Mouse (Mus musculus): ENCODE results near the gene Krt13.

Krt13 gene

DNA sequence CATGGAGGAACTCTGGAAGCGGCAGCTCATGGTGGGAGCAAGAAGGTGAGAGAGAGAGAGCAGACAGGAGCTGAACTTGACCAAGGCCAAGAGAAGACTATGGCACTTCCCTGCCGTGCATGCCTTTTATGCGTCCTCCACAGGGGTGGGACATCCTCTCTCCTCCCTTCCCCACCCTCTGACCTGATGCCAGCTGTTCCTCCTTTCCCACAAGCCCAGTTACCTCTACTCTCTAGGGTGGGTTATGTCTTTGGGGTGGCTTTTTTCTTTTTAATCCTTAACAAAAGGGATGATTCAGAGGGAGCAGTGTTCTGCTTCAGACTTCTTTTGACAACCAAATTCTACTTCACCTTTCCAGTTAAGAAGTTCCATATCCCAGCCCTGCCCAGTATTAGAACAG lies at the start of gene Krt13:
Gene Krt13, minus strand, starts transcription at position 101 of the 400 bp plus-strand sequence.
- DNase-seq (ENCODE audit: low spot score), result no peak

DNA sequence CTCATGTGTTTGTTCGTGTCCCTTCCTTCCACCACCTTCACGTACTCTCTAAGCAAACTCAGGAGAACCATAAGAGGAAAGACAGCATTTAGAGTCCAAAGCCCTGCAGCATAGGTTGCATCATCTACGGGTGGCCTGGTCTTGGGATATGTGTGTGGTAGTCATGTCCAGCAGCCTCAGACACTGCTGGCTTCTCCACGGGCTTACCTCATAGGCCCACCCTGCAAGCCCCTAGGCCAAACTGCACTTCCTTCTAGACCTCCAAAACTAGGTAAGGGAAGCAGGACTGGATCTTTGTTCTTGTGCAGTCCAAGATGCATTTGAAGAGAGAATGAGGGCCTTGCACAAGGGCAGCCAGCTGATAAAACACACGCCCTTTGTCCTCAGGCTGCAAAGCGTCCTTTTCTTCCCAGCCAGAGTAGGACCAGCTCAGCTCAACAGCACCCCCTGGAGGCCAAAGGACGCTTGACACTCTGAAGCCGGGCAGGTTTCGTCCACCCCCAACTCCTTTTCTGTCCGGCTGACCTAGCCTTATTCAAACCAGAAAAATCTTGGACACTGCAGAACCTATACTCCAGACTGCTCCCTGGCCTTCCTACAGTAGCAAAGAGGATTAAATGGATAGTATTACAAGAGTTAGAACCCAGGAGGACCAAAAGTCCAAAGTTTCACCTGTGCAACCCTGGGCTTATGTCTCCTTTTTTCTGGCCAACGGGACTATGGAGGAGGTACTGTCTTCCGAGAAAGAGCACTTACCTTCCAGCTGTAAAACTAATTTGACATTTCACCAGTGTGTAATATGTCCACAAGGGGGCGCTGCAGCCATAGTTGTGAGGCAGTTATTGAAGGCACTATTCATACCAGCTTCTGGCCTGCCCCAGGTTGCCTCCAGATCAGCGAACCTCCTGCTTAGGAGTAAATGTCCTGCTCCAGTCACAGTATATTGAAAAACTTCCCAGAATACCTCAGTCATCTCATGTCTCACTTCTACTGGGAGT lies 47.7 kb upstream of the Krt13 start:
- DNase-seq (ENCODE audit: low spot score), result no peak

DNA sequence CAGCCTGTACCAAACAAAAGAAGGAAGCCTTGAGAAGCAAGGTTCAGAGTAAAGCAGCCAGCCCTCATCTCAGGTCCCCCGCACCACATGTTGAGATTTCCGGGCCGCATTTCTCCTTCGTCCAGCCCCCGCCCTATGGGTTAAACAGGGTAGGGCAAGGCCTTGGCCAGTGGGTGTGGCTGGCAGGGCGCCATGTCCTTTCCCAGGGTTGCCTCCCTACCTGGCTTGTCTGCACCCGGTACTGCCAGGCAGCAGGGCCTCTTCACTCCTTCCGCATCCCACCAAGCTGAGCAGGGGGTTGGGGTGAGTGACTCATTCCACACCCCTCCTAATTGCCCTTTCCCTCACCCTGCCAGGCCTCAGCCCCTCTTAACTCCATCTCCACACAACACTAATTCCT lies 46.7 kb upstream of the Krt13 start:
- DNase-seq (ENCODE audit: low spot score), result no peak

DNA sequence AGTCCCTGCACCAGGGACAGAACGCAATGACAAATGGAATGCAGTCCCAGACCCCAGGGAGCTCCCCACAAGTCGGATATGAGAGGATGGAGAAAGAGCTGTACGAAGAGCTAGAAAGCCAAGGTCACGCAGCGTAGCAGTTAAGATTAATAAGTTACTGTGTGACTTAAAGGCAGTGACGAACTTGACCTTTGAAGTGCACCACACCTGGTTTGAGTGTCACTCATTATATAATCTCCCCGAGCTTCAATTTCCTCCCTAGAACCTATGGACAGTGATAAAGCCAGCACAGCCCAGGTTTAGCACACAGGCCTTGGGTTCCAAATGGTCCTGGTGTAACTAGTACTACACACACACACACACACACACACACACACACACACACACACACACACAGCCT lies 43.0 kb upstream of the Krt13 start:
- no peak for DNase-seq (ENCODE audit: low spot score)

DNA sequence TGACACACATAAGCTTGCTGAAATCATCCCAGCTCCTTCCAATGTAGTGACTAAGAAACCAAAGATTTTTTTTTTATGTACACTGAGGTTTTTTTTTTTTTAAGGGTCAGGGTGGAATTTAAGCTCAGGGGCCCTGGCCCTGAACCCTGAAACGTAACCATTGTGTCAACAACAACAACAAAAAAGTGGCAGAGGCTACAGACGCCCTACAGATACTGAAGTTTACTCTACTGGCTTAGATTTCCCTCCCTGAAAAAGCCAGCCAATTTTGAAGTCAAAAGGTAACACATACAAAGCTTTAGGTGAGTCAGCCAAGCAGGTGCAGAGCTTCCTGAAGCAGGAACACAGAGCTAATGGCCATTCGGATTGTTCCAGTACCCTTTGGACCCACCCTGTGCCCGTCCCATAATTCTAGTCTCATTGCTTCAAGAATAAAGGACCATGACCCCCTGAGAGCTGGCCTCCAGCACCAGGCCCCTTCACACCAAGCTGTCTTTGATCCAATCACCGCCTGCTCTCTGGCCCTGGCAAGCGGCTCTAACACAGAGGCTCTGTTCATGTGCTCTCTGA lies 36.6 kb upstream of the Krt13 start:
- no peak for DNase-seq (ENCODE audit: low spot score)

DNA sequence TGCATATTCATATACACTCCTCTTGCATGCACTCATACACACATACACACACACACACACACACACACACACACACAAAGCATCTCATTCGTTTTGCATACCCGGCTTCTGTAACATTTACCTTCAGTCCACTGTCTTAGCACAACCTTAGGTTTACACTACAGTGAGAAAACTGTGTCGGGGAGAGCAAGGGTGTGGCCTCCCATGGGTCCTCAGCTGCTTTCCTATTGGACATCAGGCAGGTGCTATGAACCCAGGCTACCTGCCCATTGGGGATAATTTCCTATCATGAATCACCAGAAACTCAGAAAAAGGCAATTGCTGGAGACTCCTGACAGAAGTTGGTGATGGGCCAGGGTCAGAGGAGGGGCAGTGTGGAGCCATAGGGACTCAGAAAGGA lies 36.0 kb upstream of the Krt13 start:
- no peak for DNase-seq (ENCODE audit: low spot score)

DNA sequence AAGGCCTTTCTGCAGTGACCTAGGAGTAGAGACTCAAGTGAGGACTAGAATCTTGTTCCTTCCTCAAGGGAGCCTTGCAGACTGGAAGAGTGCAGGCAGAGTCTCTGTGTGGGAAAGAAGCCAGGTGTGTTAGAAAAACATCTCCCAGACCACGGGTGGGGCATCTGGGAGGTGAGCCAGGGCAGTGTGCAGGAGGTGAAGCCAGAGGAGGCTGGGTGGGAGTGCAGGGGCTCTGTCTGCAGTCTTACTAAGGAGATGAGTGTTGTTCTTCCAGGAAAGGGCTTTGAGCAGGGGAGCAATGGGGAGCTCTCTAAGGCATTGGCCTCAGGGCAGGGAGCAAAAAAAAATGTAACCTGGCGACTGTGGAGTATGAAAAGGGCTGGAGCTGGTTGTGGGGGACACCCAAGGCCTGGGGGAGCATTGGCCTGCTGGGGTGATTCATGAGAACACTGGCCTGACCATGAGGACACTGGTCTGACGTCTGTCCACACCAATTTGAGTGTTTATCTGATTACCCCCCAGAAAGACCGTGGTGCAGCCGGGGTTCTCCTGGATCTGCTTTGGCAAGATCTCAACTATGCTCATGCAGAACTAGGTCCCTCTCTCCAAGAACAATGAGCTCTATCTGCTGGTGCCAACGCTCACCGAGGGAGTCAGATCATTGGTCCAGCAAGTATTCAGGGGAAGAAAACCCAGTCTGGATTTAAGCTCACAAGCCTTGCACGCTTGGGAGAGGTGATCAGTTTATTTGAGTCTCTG lies 34.3 kb upstream of the Krt13 start:
- no peak for DNase-seq (ENCODE audit: low spot score)

DNA sequence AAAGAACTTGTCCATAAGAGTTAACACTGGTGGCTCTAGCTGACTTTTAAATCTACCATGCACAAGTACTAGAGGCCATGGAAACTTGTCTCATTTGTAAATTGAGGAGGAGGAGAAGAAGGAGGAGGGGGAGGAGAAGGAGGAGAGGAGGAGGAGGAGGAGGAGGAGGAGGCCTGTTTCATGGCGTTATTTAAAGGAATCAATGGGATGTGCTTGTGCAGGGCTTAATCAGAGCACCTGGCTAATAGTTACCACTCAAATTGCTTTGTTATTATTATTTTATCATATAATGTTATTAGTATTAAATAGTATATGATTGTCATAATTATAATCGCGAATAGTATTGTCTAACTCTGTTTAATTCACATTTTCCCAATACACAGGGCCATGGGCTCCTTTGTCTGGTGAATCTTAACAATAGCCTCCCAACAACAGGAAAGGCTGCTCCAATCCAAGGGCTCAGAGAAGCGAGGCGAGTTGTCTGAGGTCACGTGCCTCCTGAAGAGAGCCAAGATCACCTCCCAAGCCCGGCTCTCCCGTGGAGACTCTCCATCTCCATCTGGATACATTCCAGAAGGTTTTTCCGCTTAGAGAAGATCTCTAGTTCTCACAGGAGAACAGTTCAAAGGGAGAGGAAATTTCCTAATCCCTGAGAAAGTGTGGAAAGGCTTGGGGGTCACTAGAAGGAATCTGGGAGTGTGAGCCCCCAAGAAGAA lies 27.4 kb upstream of the Krt13 start, which contains the start of gene Krt19:
Gene Krt19, minus strand, starts transcription at position 51 of the 716 bp plus-strand sequence.
- DNase-seq (ENCODE audit: low spot score), result no peak

DNA sequence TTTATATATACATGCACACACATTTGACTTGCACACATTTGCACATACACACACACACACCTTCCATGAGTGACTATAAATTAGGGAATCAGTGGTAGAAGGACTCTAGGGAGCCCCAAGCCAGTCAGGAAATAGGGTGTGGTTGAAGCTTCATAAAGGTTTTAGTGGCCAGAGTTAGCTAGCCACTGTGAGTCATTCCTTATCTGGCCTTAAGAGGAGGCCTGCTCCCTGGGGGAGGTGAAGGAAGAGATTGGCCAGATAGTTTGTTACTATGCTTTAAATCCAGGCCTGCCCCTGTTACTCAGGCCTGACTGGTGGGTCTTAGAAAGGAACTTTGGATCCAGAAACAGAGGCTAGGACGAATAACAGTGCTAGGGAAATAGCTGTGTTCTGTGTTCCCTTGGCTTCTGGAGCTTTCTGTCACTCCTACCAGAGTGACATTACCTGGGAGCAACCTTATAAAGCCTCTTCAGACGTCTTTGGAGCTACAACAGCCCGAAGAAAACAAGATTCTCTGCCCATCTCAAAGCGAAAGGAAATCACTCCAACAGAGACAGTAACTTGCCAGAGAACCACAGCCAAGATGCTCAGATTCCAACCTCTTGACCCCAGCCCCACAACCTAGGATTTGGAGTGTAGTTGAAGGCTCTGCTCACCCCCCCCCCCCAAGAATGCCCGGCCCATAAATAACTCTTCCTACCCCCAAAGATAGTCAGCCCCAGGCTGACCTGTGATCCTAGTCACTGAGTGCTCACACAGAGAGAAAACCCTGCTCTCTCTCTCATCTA lies 26.4 kb upstream of the Krt13 start:
- DNase-seq (ENCODE audit: low spot score), result no peak

DNA sequence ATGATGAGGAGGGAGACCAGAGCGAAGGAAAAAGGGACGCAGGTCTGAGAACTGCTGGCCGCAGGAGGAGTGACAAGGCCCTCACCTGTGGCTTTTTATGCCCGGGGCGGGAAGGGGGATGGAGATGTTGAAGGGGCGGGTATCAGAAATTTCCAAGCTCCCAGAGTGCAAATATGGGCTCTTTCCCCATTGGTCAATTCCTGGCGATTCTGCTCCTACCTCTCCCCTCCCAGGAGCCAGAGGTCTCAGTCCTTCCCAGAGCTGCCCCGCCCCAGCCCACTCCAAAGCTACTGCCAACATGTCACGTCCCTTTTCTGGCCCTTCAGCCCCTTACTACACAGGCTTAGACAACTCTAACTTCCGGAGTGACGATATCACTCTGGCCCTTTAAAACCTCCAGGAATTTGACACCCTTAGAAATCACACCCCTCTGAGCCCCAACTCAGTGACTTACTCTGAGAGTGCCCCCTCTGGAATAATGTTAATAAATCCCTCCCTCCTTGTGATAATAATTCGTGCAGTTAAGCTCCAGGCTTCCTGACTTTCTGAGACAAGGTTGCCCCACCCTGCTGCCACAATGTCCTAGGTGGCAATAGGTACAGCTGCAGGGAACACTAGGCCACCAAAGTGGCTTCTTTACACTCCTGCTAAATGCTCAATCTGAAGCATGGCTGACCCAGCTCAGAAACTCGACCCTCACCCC lies 24.6 kb upstream of the Krt13 start:
- DNase-seq (ENCODE audit: low spot score), result no peak

DNA sequence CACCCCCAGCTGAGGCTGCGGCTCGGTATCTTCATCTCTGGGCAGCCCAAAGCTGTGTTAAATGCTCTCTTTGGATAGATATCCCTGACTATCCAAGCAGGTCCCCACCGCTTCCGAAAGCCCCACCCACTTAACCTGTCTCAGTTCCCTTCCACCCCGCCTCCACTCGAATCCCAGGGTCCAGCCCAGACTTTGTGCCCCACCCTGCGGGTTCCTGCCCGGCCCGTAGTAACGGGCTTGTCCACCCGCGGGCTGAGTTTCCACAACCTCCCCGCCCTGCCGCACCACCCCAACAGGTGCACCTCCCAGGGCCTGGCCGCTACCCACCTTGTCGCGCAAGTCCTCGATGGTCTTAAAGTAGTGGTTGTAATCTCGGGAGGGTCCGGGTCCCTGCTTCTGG lies 23.7 kb upstream of the Krt13 start:
- DNase-seq (ENCODE audit: low spot score), result no peak

DNA sequence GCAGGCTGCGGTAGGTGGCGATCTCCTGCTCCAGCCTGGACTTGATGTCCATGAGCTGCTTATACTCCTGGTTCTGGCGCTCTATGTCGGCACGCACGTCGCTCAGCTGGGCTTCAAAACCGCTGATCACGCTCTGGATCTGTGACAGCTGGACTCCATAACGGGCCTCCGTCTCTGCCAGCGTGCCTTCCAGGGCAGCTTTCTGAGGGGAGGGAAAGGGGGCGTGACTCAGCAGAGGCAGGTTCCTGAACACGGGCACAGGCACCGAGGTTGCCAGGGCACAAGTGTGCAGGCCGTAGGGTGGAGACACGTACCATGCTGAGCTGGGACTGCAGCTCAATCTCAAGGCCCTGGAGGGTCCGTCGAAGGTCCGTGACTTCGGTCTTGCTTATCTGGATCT lies 19.6 kb upstream of the Krt13 start:
- DNase-seq (ENCODE audit: low spot score), result no peak

DNA sequence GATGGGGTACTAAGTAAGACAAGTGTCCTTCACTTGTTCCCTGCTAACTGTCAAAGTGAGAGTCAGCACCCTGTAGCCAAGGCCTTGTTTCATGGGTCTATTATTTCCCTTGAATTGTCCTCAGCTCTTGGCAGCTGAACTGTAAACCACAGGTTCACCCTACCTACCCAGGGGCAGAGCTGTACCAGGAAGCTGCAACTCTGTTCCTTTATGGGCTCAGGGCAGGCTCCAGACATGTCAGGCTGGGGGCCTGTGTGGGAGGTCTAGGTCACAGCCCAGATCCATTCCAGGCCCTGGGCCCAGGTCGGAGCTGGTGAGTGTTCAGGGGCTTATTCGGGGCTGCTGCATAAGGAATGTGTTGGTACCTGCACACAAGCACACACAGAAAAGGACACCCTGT lies 18.0 kb upstream of the Krt13 start:
- no peak for DNase-seq (ENCODE audit: low spot score)

DNA sequence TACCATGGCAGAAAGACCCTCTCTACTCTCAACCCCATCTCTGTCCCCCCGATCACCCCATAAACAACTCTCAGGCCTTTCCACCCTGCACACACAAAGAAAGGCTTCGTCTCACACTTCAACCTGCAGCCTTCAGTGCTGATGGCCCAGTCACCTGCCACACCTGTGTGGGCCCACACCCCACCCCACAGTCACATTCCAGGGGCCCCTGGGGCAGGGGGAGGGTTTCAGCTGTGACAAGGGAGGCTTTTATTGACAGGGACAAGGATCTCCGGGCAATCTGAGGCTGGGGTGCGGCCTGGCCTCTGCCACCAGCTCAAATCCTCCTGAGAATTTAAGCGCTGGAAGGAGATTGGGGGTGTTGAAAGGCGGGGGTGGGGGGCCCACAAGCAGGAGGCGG lies 17.4 kb upstream of the Krt13 start:
- DNase-seq (ENCODE audit: low spot score), result no peak

DNA sequence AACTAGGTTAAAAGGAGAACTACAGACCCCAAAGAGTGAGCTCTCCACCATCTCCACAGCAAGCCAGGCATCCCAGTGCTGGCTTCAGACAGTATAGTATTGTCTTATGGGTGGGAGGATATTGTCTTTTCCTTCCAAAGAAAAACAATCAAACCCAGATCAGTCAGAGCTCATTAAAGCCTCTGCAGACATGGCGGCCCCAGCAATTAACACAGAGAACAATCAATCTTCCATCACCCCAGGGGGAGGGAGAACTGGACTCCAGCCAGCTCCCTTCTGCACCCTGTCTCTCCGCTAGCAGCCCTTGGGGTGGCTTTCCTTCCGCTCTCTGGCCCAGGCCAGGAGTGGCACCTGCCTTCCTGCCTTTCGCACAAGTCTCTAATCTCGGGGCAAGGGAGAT lies 16.3 kb upstream of the Krt13 start:
- no peak for DNase-seq (ENCODE audit: low spot score)

DNA sequence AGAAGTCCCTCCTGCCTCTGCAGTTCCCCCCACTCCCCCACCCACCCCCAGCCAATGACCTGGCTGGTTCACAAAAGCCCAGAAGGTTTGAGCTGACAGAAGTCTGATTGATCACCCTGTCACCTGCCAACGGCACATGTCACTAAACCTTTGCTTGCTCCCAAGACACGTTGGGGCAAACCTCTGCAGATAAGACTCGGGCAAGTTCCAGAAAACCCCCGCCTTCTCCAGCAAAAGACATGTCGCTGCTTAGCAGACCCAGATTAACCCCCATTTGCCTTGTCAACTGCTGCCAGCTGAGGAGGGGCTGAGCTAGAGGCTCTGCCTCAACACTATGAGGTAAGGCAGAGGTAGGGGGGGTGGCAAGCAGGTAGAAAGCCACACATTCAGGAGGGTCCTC lies 15.2 kb upstream of the Krt13 start:
- no peak for DNase-seq (ENCODE audit: low spot score)

DNA sequence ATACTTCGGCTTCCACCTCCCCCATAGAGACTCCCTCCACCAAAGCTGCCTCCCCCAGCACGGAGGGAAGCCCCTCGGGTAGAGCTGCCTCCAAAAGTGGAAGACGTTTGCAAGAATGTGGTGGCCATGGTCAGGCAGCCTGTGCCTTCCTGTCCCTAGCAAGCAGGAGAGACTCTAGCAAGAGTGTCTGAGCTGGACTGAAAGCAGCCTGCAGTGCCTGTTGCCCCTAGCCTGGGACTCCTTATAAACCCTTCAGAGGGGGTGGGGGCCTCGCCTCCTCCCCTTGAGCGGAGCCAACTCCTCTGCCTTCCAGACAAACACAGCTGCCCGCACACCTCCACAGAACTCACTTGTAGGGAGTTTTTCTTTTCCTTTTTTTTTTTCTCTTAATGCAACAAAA lies 14.4 kb upstream of the Krt13 start, which contains the start of gene Krt15:
Gene Krt15, minus strand, starts transcription at position 198 of the 400 bp plus-strand sequence.
- no peak for DNase-seq (ENCODE audit: low spot score)

DNA sequence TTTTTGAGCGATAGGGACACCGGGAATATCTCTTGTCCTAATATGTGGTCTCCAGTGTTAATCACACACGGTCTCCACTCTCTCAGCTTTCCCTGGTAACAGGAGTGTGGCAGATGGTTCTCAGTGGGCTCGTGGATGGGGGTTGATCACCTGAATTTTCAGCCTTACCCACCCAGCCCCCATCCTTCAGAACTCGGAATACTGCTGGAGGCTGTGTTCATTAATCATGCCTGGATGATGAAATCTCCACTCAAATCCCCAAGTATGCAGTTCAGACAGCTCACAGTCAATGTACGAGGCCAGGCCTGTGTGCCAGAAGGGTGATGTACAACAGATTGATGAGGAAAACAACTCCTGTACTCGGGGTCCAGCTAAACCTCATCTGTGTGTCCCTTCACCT lies 3.5 kb upstream of the Krt13 start:
- no peak for DNase-seq (ENCODE audit: low spot score)

DNA sequence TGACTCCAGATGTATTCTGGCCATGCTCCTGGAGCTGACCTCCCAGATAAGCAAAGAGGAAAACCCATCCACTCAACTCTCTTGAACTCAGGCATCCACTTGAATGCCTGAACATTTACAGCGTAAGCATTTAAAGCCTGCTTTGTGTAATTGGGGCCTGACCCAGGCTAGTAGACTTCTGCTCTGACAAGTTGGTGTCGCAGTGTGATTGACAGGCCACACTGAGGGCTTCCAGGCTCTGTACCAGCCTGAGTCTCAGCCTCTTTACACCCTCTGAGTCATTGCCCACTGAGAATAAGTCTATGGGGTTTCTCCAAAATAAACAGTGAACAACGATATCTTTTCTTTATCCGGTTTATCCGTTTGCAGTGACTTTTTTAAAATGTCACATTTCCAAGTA lies 1.0 kb downstream of the Krt13 start:
- DNase-seq (ENCODE audit: low spot score), result no peak

DNA sequence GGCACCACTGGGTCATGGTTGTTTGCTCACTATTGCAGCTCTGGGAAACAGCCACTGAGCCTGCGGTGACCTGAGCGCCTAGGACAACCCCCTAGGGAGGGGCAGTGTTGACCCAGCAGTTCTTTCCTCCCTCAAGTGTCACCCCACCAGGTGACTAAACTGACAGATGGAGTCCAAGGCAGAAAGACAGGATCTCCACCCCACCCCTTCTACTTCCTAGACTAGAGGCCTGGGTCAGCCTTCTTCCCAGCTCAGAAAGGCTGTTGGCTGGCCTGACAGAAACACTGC lies 7.7 kb downstream of the Krt13 start:
- DNase-seq (ENCODE audit: low spot score), result no peak
